Mouse (Mus musculus) stomach, postnatal 0 days (tissue): Measurements from ENCODE around the gene Ddx11. TPM values are rescaled to one million over a fixed set of nuclear protein-coding genes. Genes with fewer than 3 reads are reported as not detected.
A peak's percentile ranks its signal among the peaks of the same experiment; 100 is the strongest.

ENCODE experiments used
- ATAC-seq: fragments of 200-750 bp; cut with Nextera tagmentation; 2 replicates; pipeline ENCODE4 v1.8.0; 2017; ENCODE audit not compliant: low FRiP score, low TSS enrichment
- DNase-seq: peaks from one replicate; pipeline ENCODE4 v3.0.0-alpha.2; 2016; ENCODE audit warnings: low spot score
- H3K27ac ChIP-seq: fragments of 300-500 bp; sonication (generic); replicated peaks from 2 replicates; pipeline ENCODE4 v1.5.1; 2014; ENCODE audit warnings: mild to moderate bottlenecking, control low read depth
- H3K27me3 ChIP-seq: fragments of 300-500 bp; sonication (generic); 2 replicates; pipeline ENCODE4 v1.6.1; 2014; ENCODE audit warnings: low read length; ENCODE audit not compliant: control insufficient read depth, insufficient read depth
- H3K36me3 ChIP-seq: fragments of 300-500 bp; sonication (generic); 2 replicates; pipeline ENCODE4 v1.6.1; 2014; ENCODE audit warnings: low read length, mixed read lengths; ENCODE audit not compliant: control insufficient read depth, insufficient read depth
- H3K4me1 ChIP-seq: fragments of 300-500 bp; sonication (generic); replicated peaks from 2 replicates; pipeline ENCODE4 v1.6.1; 2014; ENCODE audit warnings: antibody characterized with exemption; ENCODE audit not compliant: control insufficient read depth, insufficient read depth
- H3K4me2 ChIP-seq: fragments of 300-500 bp; sonication (generic); replicated peaks from 2 replicates; pipeline ENCODE4 v1.6.1; 2014; ENCODE audit warnings: low read depth, mild to moderate bottlenecking, control low read depth, moderate library complexity
- H3K4me3 ChIP-seq: fragments of 300-500 bp; sonication (generic); 2 replicates; pipeline ENCODE4 v1.5.1; 2014; ENCODE audit warnings: low read depth, low read length, control low read depth
- H3K9ac ChIP-seq: fragments of 300-500 bp; sonication (generic); 2 replicates; pipeline ENCODE4 v1.6.1; 2014; ENCODE audit warnings: mild to moderate bottlenecking, low read length, control low read depth, mixed read lengths
- H3K9me3 ChIP-seq: fragments of 300-500 bp; sonication (generic); 2 replicates; pipeline ENCODE4 v1.6.1; 2016; ENCODE audit warnings: low read length; ENCODE audit not compliant: control insufficient read depth
- CTCF ChIP-seq: IDR thresholded peaks from 2 replicates; pipeline ENCODE4 v1.5.1; 2016; ENCODE audit warnings: antibody characterized with exemption, low read depth, mild to moderate bottlenecking, moderate library complexity
- EP300 ChIP-seq: optimal IDR thresholded peaks from 2 replicates; pipeline ENCODE3; 2016; ENCODE audit warnings: antibody characterized with exemption
- WGBS: fragments of 180-500 bp; shearing (Covaris S2); extraction: QIAGEN DNeasy Blood & Tissue Kit; methylation state at CpG from one replicate; pipeline ENCODE4 v1.1.7; 2014; 5-methylcytosine and 5-hydroxymethylcytosine counted together
- polyA plus RNA-seq: library from polyadenylated mRNA; unstranded; fragments of >200 nt; fragmentation: Nextera tagmentation; extraction: Ambion mirVana; gene quantifications from 2 replicates; pipeline ENCODE4 v1.2.1, GENCODE M21; 2015

Ddx11 gene
- polyA plus RNA-seq, 1 experiment from 2014 or later = 2.9 TPM

GRCm38 (mm10) chr17:66077437-66077850 is 45.9 kb upstream of the Ddx11 start:
- Histone ChIP-seq H3K27me3 (no peaks in the 10 kb centered on the region), H3K9me3 (no peaks in the 10 kb centered on the region), H3K4me1 (no peaks in the 10 kb centered on the region), H3K4me3 (peak overlapping the region; percentile 95), H3K36me3 (0 out of 2 replicates have a peak, but pooled peaks cover 6% of the 10 kb centered on the region), H3K27ac (peak overlapping the region; percentile 97), H3K9ac (peak overlapping the region; percentile 73), H3K4me2 (peak overlapping the region; percentile 88)
- 1% methylated on average over 23 of the region's 23 CpGs for WGBS
- DNase-seq = no peak
- peak; percentile 44 for ATAC-seq
- TF ChIP-seq CTCF (no peak), EP300 (no peak)

- Histone ChIP-seq H3K9ac (no peak overlapping the region), H3K9me3 (no peaks in the 10 kb centered on the region), H3K4me1 (no peaks in the 10 kb centered on the region), H3K4me2 (no peak overlapping the region), H3K36me3 (0 out of 2 replicates have a peak, but pooled peaks cover 7% of the 10 kb centered on the region), H3K27ac (no peak overlapping the region), H3K27me3 (no peaks in the 10 kb centered on the region), H3K4me3 (no peak overlapping the region)
- no peak for ATAC-seq
- no peak for TF ChIP-seq EP300
- TF ChIP-seq CTCF = peak; percentile 22; the same call in 1 of the 2 replicates
- WGBS = 58% methylated on average over 1 of the region's 1 CpGs
- no peak for DNase-seq
Observed at GRCm38 (mm10) chr17:66084486-66084885, 38.8 kb upstream of the Ddx11 start.

- no peak for TF ChIP-seq CTCF
- TF ChIP-seq EP300 = no peak
Observed at GRCm38 (mm10) chr17:66085038-66085437, 38.3 kb upstream of the Ddx11 start.

GRCm38 (mm10) chr17:66090251-66090650 is 33.1 kb upstream of the Ddx11 start:
- DNase-seq (no peak), ATAC-seq (no peak)
- Histone ChIP-seq H3K9ac (no peak overlapping the region), H3K4me2 (no peak overlapping the region), H3K27me3 (no peaks in the 10 kb centered on the region), H3K4me3 (no peak overlapping the region), H3K9me3 (no peaks in the 10 kb centered on the region), H3K27ac (no peak overlapping the region), H3K36me3 (0 out of 2 replicates have a peak, but pooled peaks cover 3% of the 10 kb centered on the region), H3K4me1 (no peaks in the 10 kb centered on the region)
- no peak for TF ChIP-seq EP300
- TF ChIP-seq CTCF = no peak

More at GRCm38 (mm10) chr17:66085038-66085437, 38.3 kb upstream of the Ddx11 start:
- no peaks in the 10 kb centered on the region for H3K4me1 ChIP-seq
- no peaks in the 10 kb centered on the region for H3K27me3 ChIP-seq
- no peaks in the 10 kb centered on the region for H3K9me3 ChIP-seq
- H3K4me2 ChIP-seq = no peak overlapping the region
- WGBS = 83% methylated on average over 1 of the region's 1 CpGs
- no peak for ATAC-seq
- no peak overlapping the region for H3K9ac ChIP-seq
- DNase-seq = no peak
- no peak overlapping the region for H3K4me3 ChIP-seq
- H3K36me3 ChIP-seq = 0 out of 2 replicates have a peak, but pooled peaks cover 6% of the 10 kb centered on the region
- H3K27ac ChIP-seq = no peak overlapping the region

- Histone ChIP-seq H3K4me3 (no peak overlapping the region), H3K9me3 (no peaks in the 10 kb centered on the region), H3K9ac (no peak overlapping the region), H3K27me3 (no peaks in the 10 kb centered on the region), H3K36me3 (0 out of 2 replicates have a peak, but pooled peaks cover 3% of the 10 kb centered on the region), H3K4me1 (no peaks in the 10 kb centered on the region), H3K27ac (no peak overlapping the region), H3K4me2 (no peak overlapping the region)
- WGBS = 67% methylated on average over 2 of the region's 2 CpGs
- TF ChIP-seq EP300 = no peak
- TF ChIP-seq CTCF = no peak
- DNase-seq = no peak
- no peak for ATAC-seq
Observed at GRCm38 (mm10) chr17:66091392-66091791, 31.9 kb upstream of the Ddx11 start.

- H3K4me1 ChIP-seq = no peaks in the 10 kb centered on the region
- no peaks in the 10 kb centered on the region for H3K27me3 ChIP-seq
- no peak for TF ChIP-seq EP300
- no peak for TF ChIP-seq CTCF
- H3K36me3 ChIP-seq = 0 out of 2 replicates have a peak, but pooled peaks cover 3% of the 10 kb centered on the region
- no peak overlapping the region for H3K4me2 ChIP-seq
- no peak overlapping the region for H3K9ac ChIP-seq
- no peak for DNase-seq
- H3K4me3 ChIP-seq = no peak overlapping the region
- no peaks in the 10 kb centered on the region for H3K9me3 ChIP-seq
- ATAC-seq = no peak
- 71% methylated on average over 2 of the region's 2 CpGs for whole genome bisulfite sequencing
- peak overlapping the region; percentile 30; the same call in 1 of the 2 replicates for H3K27ac ChIP-seq
Observed at GRCm38 (mm10) chr17:66092065-66092464, 31.3 kb upstream of the Ddx11 start.
